Mouse (Mus musculus) myocyte (in vitro differentiated cells): ENCODE results near the gene Ndufc2. TPM values are rescaled to one million over a fixed set of nuclear protein-coding genes. Genes with fewer than 3 reads are reported as not detected.

Experiments used
- H3K27me3 ChIP-seq: one replicate; pipeline ENCODE4 v1.6.1; 2011; ENCODE audit not compliant: control insufficient read depth, insufficient read depth, insufficient read length
- H3K36me3 ChIP-seq: one replicate; pipeline ENCODE4 v1.6.1; 2011; ENCODE audit not compliant: control insufficient read depth, insufficient read depth
- H3K4me2 ChIP-seq: one replicate; pipeline ENCODE4 v1.6.1; 2011; ENCODE audit warnings: low read depth, control low read depth
- H3K4me3 ChIP-seq: one replicate; pipeline ENCODE4 v1.5.1; 2011; ENCODE audit warnings: mild to moderate bottlenecking, control low read depth, moderate library complexity
- H3K79me2 ChIP-seq: one replicate; pipeline ENCODE4 v1.6.1; 2011; ENCODE audit not compliant: control insufficient read depth, insufficient read depth
- H3ac ChIP-seq: one replicate; pipeline ENCODE4 v1.6.1; 2011; ENCODE audit not compliant: control insufficient read depth, insufficient read length
- CEBPB ChIP-seq: IDR thresholded peaks from 2 replicates; pipeline ENCODE4 v1.6.1; 2011; ENCODE audit warnings: mild to moderate bottlenecking, moderate library complexity; ENCODE audit not compliant: poor library complexity, insufficient read depth, severe bottlenecking
- E2F4 ChIP-seq: IDR thresholded peaks from one replicate; pipeline ENCODE4 v1.6.1; 2011; ENCODE audit warnings: mild to moderate bottlenecking, control low read depth, moderate library complexity; ENCODE audit not compliant: insufficient read depth
- MAX ChIP-seq: IDR thresholded peaks from one replicate; pipeline ENCODE4 v1.6.1; 2011; ENCODE audit warnings: low read depth, mild to moderate bottlenecking, control low read depth
- MYOD1 ChIP-seq, 3 experiments: IDR thresholded peaks; one replicate each; pipeline ENCODE4 v1.6.1; 2011; ENCODE audit warnings: control low read depth in 2 of 3, low read depth in 2 of 3, mild to moderate bottlenecking in 2 of 3, moderate library complexity in 1 of 3; ENCODE audit not compliant: insufficient read length in 2 of 3, control insufficient read depth in 1 of 3
- MYOG ChIP-seq, 3 experiments: IDR thresholded peaks; one replicate each; pipeline ENCODE4 v1.6.1; 2011; ENCODE audit warnings: control low read depth in 2 of 3, low read depth in 2 of 3, mild to moderate bottlenecking in 2 of 3; ENCODE audit not compliant: insufficient read length in 2 of 3, control insufficient read depth in 1 of 3, insufficient read depth in 1 of 3
- POLR2A ChIP-seq: IDR thresholded peaks from one replicate; pipeline ENCODE4 v1.6.1; 2011; ENCODE audit warnings: low read depth, mild to moderate bottlenecking, control low read depth, moderate library complexity; ENCODE audit not compliant: insufficient read length
- POLR2AphosphoS2 ChIP-seq: IDR thresholded peaks from one replicate; pipeline ENCODE4 v1.6.1; 2011; ENCODE audit warnings: low read depth, control low read depth; ENCODE audit not compliant: insufficient read length
- REST ChIP-seq: IDR thresholded peaks from one replicate; pipeline ENCODE4 v1.6.1; 2011; ENCODE audit warnings: mild to moderate bottlenecking, control low read depth, moderate library complexity; ENCODE audit not compliant: insufficient read depth, insufficient read length
- TCF12 ChIP-seq: IDR thresholded peaks from one replicate; pipeline ENCODE4 v1.6.1; 2011; ENCODE audit warnings: mild to moderate bottlenecking, control low read depth; ENCODE audit not compliant: poor library complexity, insufficient read depth, severe bottlenecking
- TCF3 ChIP-seq: IDR thresholded peaks from one replicate; pipeline ENCODE4 v1.6.1; 2011; ENCODE audit warnings: low read depth, control low read depth; ENCODE audit not compliant: insufficient read length
- USF1 ChIP-seq: IDR thresholded peaks from one replicate; pipeline ENCODE4 v1.6.1; 2011; ENCODE audit warnings: low read depth, mild to moderate bottlenecking, control low read depth, moderate library complexity
- polyA plus RNA-seq: library from polyadenylated mRNA; unstranded; fragments of >200 nt; fragmentation: generic; extraction: Trizol; gene quantifications from one replicate; pipeline ENCODE4 v1.2.1, GENCODE M21; 2012; ENCODE audit warnings: missing spikeins

Gene Ndufc2
- polyA plus RNA-seq: 211 TPM

GRCm38 (mm10) chr7:97399960-97400715, at the start of gene Ndufc2:
Gene Ndufc2 (plus strand): TSS chr7:97400003.
- no peaks in the 10 kb centered on the region for H3K27me3 ChIP-seq
- H3K4me3 ChIP-seq: peak within 1 kb of the TSS; percentile 78
- TF ChIP-seq POLR2AphosphoS2 (peak; percentile 98), MYOG (IDR thresholded peaks at IDR 0.05; ENCODE audit: control insufficient read depth in 1 of 3, insufficient read depth in 1 of 3, insufficient read length in 2 of 3, low read depth in 2 of 3) (peak in 2 of 3 experiments; percentile 35 to 50), REST (peak; percentile 63), CEBPB (no peak), POLR2A (peak; percentile 97), USF1 (no peak), TCF3 (no peak), MYOD1 (IDR thresholded peaks at IDR 0.05; ENCODE audit: control insufficient read depth in 1 of 3, insufficient read length in 2 of 3, low read depth in 2 of 3) (no peak), E2F4 (peak; percentile 46)
- H3K36me3 ChIP-seq: no peaks in the 10 kb centered on the region
- peak within 1 kb of the TSS; percentile 77 for H3K4me2 ChIP-seq
- H3K79me2 ChIP-seq: peaks cover 46% of the 10 kb centered on the region
- H3ac ChIP-seq: peak within 1 kb of the TSS; percentile 14

GRCm38 (mm10) chr7:97350891-97351290, 48.9 kb upstream of the Ndufc2 start:
- Histone ChIP-seq H3ac (no peak overlapping the region), H3K4me3 (no peak overlapping the region), H3K79me2 (no peaks in the 10 kb centered on the region), H3K36me3 (peaks cover 3% of the 10 kb centered on the region), H3K4me2 (no peak overlapping the region), H3K27me3 (no peaks in the 10 kb centered on the region)
- TF ChIP-seq TCF12 (no peak), POLR2A (no peak), CEBPB (no peak), MYOD1 (IDR thresholded peaks at IDR 0.05; ENCODE audit: control insufficient read depth in 1 of 3, insufficient read length in 2 of 3, low read depth in 2 of 3) (no peak), MYOG (IDR thresholded peaks at IDR 0.05; ENCODE audit: control insufficient read depth in 1 of 3, insufficient read depth in 1 of 3, insufficient read length in 2 of 3, low read depth in 2 of 3) (no peak), E2F4 (no peak)

DNA sequence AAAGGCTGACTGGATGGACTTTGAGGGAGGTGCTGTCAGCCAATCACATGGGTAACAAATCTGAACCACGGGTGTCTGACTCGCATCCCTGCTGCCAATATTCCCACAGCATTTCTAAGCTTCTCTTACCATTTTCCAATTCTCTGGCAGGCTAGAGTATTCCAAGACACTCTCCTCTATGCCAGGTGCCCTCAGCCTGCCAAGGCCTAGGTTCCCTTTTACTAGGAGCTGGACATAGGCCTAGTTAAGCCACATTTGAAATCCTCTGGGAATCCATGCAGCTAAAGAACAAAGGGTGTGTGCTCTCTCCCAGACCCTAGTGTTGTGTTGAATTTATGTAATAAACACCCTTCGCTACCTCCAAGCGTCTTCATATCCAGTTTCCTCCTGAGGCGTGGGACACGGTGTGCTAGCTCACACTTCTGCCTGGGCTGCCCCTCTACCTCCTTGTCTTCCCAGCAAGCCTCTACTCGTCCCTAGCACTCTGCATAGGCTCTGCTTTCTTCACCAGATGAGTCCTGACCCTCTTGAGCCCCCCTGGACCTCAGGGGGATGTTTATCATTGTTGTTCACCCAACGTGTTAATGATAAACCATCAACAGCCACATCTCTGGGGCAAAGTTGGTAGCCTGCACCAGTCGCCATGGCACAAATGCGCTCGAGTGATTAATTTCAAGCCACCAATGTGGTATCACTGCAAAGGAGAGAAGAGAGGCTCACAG, 47.9 kb upstream of the Ndufc2 start:
- H3K4me2 ChIP-seq: no peak overlapping the region
- no peaks in the 10 kb centered on the region for H3K79me2 ChIP-seq
- peaks cover 3% of the 10 kb centered on the region for H3K36me3 ChIP-seq
- H3K4me3 ChIP-seq: no peak overlapping the region
- no peaks in the 10 kb centered on the region for H3K27me3 ChIP-seq
- no peak for TF ChIP-seq TCF12
- no peak for TF ChIP-seq CEBPB
- no peak for TF ChIP-seq E2F4
- no peak for TF ChIP-seq TCF3
- no peak for TF ChIP-seq POLR2AphosphoS2
- TF ChIP-seq MYOD1 (IDR thresholded peaks at IDR 0.05; ENCODE audit: control insufficient read depth in 1 of 3, insufficient read length in 2 of 3, low read depth in 2 of 3): no peak
- TF ChIP-seq MAX: no peak
- no peak for TF ChIP-seq MYOG (IDR thresholded peaks at IDR 0.05; ENCODE audit: control insufficient read depth in 1 of 3, insufficient read depth in 1 of 3, insufficient read length in 2 of 3, low read depth in 2 of 3)
- no peak for TF ChIP-seq POLR2A
- TF ChIP-seq USF1: no peak
- no peak for TF ChIP-seq REST
- no peak overlapping the region for H3ac ChIP-seq

GRCm38 (mm10) chr7:97353356-97353755, 46.4 kb upstream of the Ndufc2 start:
- TF ChIP-seq MAX (no peak), POLR2AphosphoS2 (no peak), MYOG (IDR thresholded peaks at IDR 0.05; ENCODE audit: control insufficient read depth in 1 of 3, insufficient read depth in 1 of 3, insufficient read length in 2 of 3, low read depth in 2 of 3) (no peak), USF1 (no peak), REST (no peak), CEBPB (no peak), POLR2A (no peak), MYOD1 (IDR thresholded peaks at IDR 0.05; ENCODE audit: control insufficient read depth in 1 of 3, insufficient read length in 2 of 3, low read depth in 2 of 3) (no peak), TCF12 (no peak), TCF3 (no peak), E2F4 (no peak)
- Histone ChIP-seq H3ac (no peak overlapping the region), H3K36me3 (peaks cover 3% of the 10 kb centered on the region), H3K27me3 (no peaks in the 10 kb centered on the region), H3K4me3 (no peak overlapping the region), H3K4me2 (no peak overlapping the region), H3K79me2 (no peaks in the 10 kb centered on the region)
